Mouse (Mus musculus) olfactory bulb, adult 2 months (tissue): ENCODE data around the gene Dirc2.

Experiments used
- CTCF ChIP-seq: fragments of 200-500 bp; IDR thresholded peaks from 2 replicates; pipeline ENCODE4 v1.5.1; 2012; ENCODE audit warnings: low read depth, mild to moderate bottlenecking, low read length, moderate library complexity; ENCODE audit not compliant: insufficient read depth
- POLR2A ChIP-seq: fragments of 200-500 bp; IDR thresholded peaks from 2 replicates; pipeline ENCODE4 v1.6.1; 2012; ENCODE audit warnings: mild to moderate bottlenecking, low read depth, low read length, moderate library complexity; ENCODE audit not compliant: insufficient read depth

GRCm38 (mm10) chr16:35783207-35783573 is 14.0 kb upstream of the Dirc2 start:
- TF ChIP-seq POLR2A (no peak), CTCF (no peak)
